Mouse (Mus musculus): ENCODE results near the gene Amt.

GRCm38 (mm10) chr9:108347024-108347423, 50.4 kb downstream of the Amt start:
- TF ChIP-seq CTCF (IDR thresholded peaks at IDR 0.05; ENCODE audit: control insufficient read depth, insufficient read depth, insufficient replicate concordance, low read depth, low read length) (no peak), POLR2A (IDR thresholded peaks at IDR 0.05; ENCODE audit: control insufficient read depth, low read depth, low read length) (no peak)
